Mouse (Mus musculus): Measurements from ENCODE around the gene Pde6c. TPM values are rescaled to one million over a fixed set of nuclear protein-coding genes. Genes with fewer than 3 reads are reported as not detected.

The Pde6c gene
- total RNA-seq, 4 experiments from 2014 or later = 0.13 to 0.21 TPM; not detected in 2

Other genes starting within 250 kb of the Pde6c start
- 1 to 10 TPM; 6.5 to 8.2 (median 6.7) TPM for gene Myof, start 89.2 kb upstream of the Pde6c start, total RNA-seq (2022)
- gene Cep55, start 77.8 kb upstream of the Pde6c start, total RNA-seq (2022) = under 1 TPM; 0.12 to 0.61 (median 0.25) TPM
- gene Ffar4, start 35.7 kb upstream of the Pde6c start, total RNA-seq (2022) = under 1 TPM in 1 of 4 experiments, not detected in 3; 0.27 TPM
- 10 to 100 TPM; 12.5 to 17.3 (median 14.8) TPM for gene Rbp4, start 7.5 kb upstream of the Pde6c start, total RNA-seq (2022)
- gene Fra10ac1, start 91.4 kb downstream of the Pde6c start, total RNA-seq (2022) = 10 to 100 TPM; 16.7 to 21.3 (median 19.1) TPM
- 100 to 1,000 TPM; 159 to 183 (median 172) TPM for gene Lgi1, start 131.8 kb downstream of the Pde6c start, total RNA-seq (2022)